Mouse (Mus musculus) granulocyte monocyte progenitor cell, adult 5-6 weeks (primary cell): ENCODE results near the gene S1pr4. TPM values are rescaled to one million over a fixed set of nuclear protein-coding genes. Genes with fewer than 3 reads are reported as not detected.

Experiments used
- ATAC-seq: replicated peaks from 2 replicates; pipeline ENCODE4 v1.8.0; 2016; ENCODE audit warnings: mild to moderate bottlenecking, moderate TSS enrichment, inconsistent platforms; ENCODE audit not compliant: poor library complexity, severe bottlenecking
- total RNA-seq, 2 experiments: library from RNA; stranded (forward) in 1 of 2; stranded (reverse) in 1 of 2; fragments of 200-712, 200-1000 nt in 1 of 2; fragments of >200 nt in 1 of 2; fragmentation: Nextera tagmentation in 1 of 2; gene quantifications; 2 replicates each; pipeline ENCODE4 v1.2.3; 2014 to 2017

The S1pr4 gene
- total RNA-seq, 2 experiments from 2014 or later = 7.0 to 7.8 TPM

DNA sequence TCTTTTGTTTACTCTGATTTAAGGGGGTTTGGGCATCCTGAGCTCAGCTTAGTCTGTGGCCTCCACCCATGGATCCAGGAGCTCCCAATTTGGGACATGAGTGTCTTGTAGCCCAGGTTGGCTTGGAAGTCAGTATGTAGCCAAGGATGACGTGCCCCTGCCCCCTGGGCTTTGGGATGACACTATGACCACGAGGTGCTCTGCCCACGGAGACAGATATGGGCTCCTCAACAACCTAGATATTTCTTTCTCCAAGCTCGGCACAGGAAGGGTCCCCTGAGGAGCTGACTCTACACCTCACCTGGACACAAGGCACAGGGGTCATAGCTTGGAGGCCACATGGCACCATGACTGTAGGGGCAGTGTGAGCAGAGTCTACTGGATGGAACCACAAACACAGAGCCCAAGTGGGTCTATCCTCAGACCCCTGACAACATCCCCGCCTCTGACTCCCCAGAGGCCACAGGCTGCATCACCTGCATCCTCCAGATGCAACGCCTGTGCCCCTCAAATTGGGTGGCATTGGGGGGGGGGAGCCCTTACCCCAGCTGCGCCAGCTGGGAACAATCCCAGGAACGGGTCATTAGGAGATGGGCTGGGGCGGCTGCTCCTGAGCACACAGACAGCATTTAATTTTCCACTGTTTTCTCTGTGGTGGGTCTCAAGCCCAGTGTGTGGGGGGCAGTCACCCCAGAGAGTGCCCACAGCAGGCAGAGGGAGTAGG is 49.1 kb downstream of the S1pr4 start:
- no peak for ATAC-seq

DNA sequence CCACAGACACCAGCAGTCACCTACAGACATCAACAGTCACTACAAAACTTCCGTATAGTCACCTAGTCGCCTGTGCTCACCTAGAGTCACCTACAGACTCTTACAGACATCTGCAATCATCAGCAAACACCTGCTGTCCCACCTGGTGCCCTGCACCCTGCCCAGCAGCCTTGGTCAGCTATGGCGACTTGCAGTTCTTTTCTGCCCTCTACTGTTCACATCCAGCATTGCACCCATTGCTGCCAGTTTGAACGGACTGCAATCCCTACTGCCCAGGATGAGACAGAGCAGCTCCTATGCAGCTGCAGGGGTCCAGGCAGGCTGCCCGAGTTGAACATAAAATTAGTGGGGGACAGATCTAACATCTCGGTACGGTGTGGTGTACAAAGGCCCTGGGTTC is 49.8 kb downstream of the S1pr4 start:
- ATAC-seq = peak; percentile 89

Other genes starting within 250 kb of the S1pr4 start
- gene Matk, start 247.2 kb downstream of the S1pr4 start, total RNA-seq (2014; fragmentation: Nextera tagmentation) = 16.8 and 35.6 TPM in 2 replicates
- gene Matk, start 247.2 kb downstream of the S1pr4 start, total RNA-seq (2017) = 39.1 and 43.9 TPM in 2 replicates
- gene Mrpl54, start 233.2 kb downstream of the S1pr4 start, total RNA-seq (2014; fragmentation: Nextera tagmentation) = 94.0 and 105 TPM in 2 replicates
- gene Mrpl54, start 233.2 kb downstream of the S1pr4 start, total RNA-seq (2017) = 161 and 185 TPM in 2 replicates
- 19.7 and 29.1 TPM in 2 replicates for gene Apba3, start 233.2 kb downstream of the S1pr4 start, total RNA-seq (2014; fragmentation: Nextera tagmentation)
- 14.2 and 19.9 TPM in 2 replicates for gene Apba3, start 233.2 kb downstream of the S1pr4 start, total RNA-seq (2017)
- gene Tjp3, start 208.6 kb downstream of the S1pr4 start, total RNA-seq (2014; fragmentation: Nextera tagmentation) = 1.0 and 8.4 TPM in 2 replicates
- 1.3 and 6.2 TPM in 2 replicates for gene Tjp3, start 208.6 kb downstream of the S1pr4 start, total RNA-seq (2017)
- 32.4 and 42.7 TPM in 2 replicates for gene Pip5k1c, start 207.2 kb downstream of the S1pr4 start, total RNA-seq (2014; fragmentation: Nextera tagmentation)
- gene Pip5k1c, start 207.2 kb downstream of the S1pr4 start, total RNA-seq (2017) = 24.7 and 32.7 TPM in 2 replicates
- gene Cactin, start 179.0 kb downstream of the S1pr4 start, total RNA-seq (2014; fragmentation: Nextera tagmentation) = 16.2 and 16.3 TPM in 2 replicates
- gene Cactin, start 179.0 kb downstream of the S1pr4 start, total RNA-seq (2017) = 19.4 and 26.5 TPM in 2 replicates
- not detected in 2 replicates for gene Tbxa2r, start 171.4 kb downstream of the S1pr4 start, total RNA-seq (2014; fragmentation: Nextera tagmentation)
- 0.09 TPM in 1 of 2 replicates, not detected in the other for gene Tbxa2r, start 171.4 kb downstream of the S1pr4 start, total RNA-seq (2017)
- not detected in 2 replicates for gene Gipc3, start 156.9 kb downstream of the S1pr4 start, total RNA-seq (2014; fragmentation: Nextera tagmentation)
- not detected in 2 replicates for gene Gipc3, start 156.9 kb downstream of the S1pr4 start, total RNA-seq (2017)
- 19.1 and 43.4 TPM in 2 replicates for gene Hmg20b, start 149.7 kb downstream of the S1pr4 start, total RNA-seq (2014; fragmentation: Nextera tagmentation)
- gene Hmg20b, start 149.7 kb downstream of the S1pr4 start, total RNA-seq (2017) = 29.8 and 35.5 TPM in 2 replicates
- gene Mfsd12, start 142.6 kb downstream of the S1pr4 start, total RNA-seq (2014; fragmentation: Nextera tagmentation) = 12.0 and 17.5 TPM in 2 replicates
- 10.8 and 11.5 TPM in 2 replicates for gene Mfsd12, start 142.6 kb downstream of the S1pr4 start, total RNA-seq (2017)
- gene 4930404N11Rik, start 134.3 kb downstream of the S1pr4 start, total RNA-seq (2014; fragmentation: Nextera tagmentation) = not detected in 2 replicates
- 0.10 and 0.26 TPM in 2 replicates for gene 4930404N11Rik, start 134.3 kb downstream of the S1pr4 start, total RNA-seq (2017)
- 14.8 and 17.0 TPM in 2 replicates for gene Fzr1, start 121.6 kb downstream of the S1pr4 start, total RNA-seq (2014; fragmentation: Nextera tagmentation)
- 13.5 and 15.3 TPM in 2 replicates for gene Fzr1, start 121.6 kb downstream of the S1pr4 start, total RNA-seq (2017)
- 12.2 and 34.9 TPM in 2 replicates for gene Dohh, start 115.7 kb downstream of the S1pr4 start, total RNA-seq (2014; fragmentation: Nextera tagmentation)
- 41.8 and 46.2 TPM in 2 replicates for gene Dohh, start 115.7 kb downstream of the S1pr4 start, total RNA-seq (2017)
- 4.0 TPM in 1 of 2 replicates, not detected in the other for gene Gm48551, start 115.7 kb downstream of the S1pr4 start, total RNA-seq (2014; fragmentation: Nextera tagmentation)
- 0.30 TPM in 1 of 2 replicates, not detected in the other for gene Gm48551, start 115.7 kb downstream of the S1pr4 start, total RNA-seq (2017)
- 2.2 TPM in 1 of 2 replicates, not detected in the other for gene Gm48552, start 111.1 kb downstream of the S1pr4 start, total RNA-seq (2014; fragmentation: Nextera tagmentation)
- gene Gm48552, start 111.1 kb downstream of the S1pr4 start, total RNA-seq (2017) = not detected in 2 replicates
- gene Smim24, start 107.1 kb downstream of the S1pr4 start, total RNA-seq (2014; fragmentation: Nextera tagmentation) = 37.5 and 43.6 TPM in 2 replicates
- 11.5 and 13.3 TPM in 2 replicates for gene Smim24, start 107.1 kb downstream of the S1pr4 start, total RNA-seq (2017)
- gene Nfic, start 44.5 kb downstream of the S1pr4 start, total RNA-seq (2014; fragmentation: Nextera tagmentation) = 39.6 and 41.7 TPM in 2 replicates
- 5.3 and 10.5 TPM in 2 replicates for gene Nfic, start 44.5 kb downstream of the S1pr4 start, total RNA-seq (2017)
- not detected in 2 replicates for gene Celf5, start 17.4 kb downstream of the S1pr4 start, total RNA-seq (2014; fragmentation: Nextera tagmentation)
- not detected in 2 replicates for gene Celf5, start 17.4 kb downstream of the S1pr4 start, total RNA-seq (2017)
- 124 and 140 TPM in 2 replicates for gene Ncln, start 3.7 kb downstream of the S1pr4 start, total RNA-seq (2014; fragmentation: Nextera tagmentation)
- gene Ncln, start 3.7 kb downstream of the S1pr4 start, total RNA-seq (2017) = 83.1 and 128 TPM in 2 replicates
- gene Gna15, start 24.1 kb upstream of the S1pr4 start, total RNA-seq (2014; fragmentation: Nextera tagmentation) = 30.0 and 31.7 TPM in 2 replicates
- 23.8 and 34.6 TPM in 2 replicates for gene Gna15, start 24.1 kb upstream of the S1pr4 start, total RNA-seq (2017)
- gene Gna11, start 45.1 kb upstream of the S1pr4 start, total RNA-seq (2014; fragmentation: Nextera tagmentation) = 17.0 and 25.7 TPM in 2 replicates
- 4.9 and 6.4 TPM in 2 replicates for gene Gna11, start 45.1 kb upstream of the S1pr4 start, total RNA-seq (2017)
- 216 and 220 TPM in 2 replicates for gene Aes, start 59.4 kb upstream of the S1pr4 start, total RNA-seq (2014; fragmentation: Nextera tagmentation)
- 151 and 250 TPM in 2 replicates for gene Aes, start 59.4 kb upstream of the S1pr4 start, total RNA-seq (2017)
- gene Tle2, start 74.4 kb upstream of the S1pr4 start, total RNA-seq (2014; fragmentation: Nextera tagmentation) = 4.4 and 5.0 TPM in 2 replicates
- 0.17 and 2.4 TPM in 2 replicates for gene Tle2, start 74.4 kb upstream of the S1pr4 start, total RNA-seq (2017)
- 22.2 and 26.0 TPM in 2 replicates for gene Tle6, start 100.9 kb upstream of the S1pr4 start, total RNA-seq (2014; fragmentation: Nextera tagmentation)
- gene Tle6, start 100.9 kb upstream of the S1pr4 start, total RNA-seq (2017) = 4.9 and 7.9 TPM in 2 replicates
- 3.7 and 4.4 TPM in 2 replicates for gene BC025920, start 106.1 kb upstream of the S1pr4 start, total RNA-seq (2014; fragmentation: Nextera tagmentation)
- 0.26 and 1.4 TPM in 2 replicates for gene BC025920, start 106.1 kb upstream of the S1pr4 start, total RNA-seq (2017)
- gene Sirt6, start 127.7 kb upstream of the S1pr4 start, total RNA-seq (2014; fragmentation: Nextera tagmentation) = 8.3 and 12.6 TPM in 2 replicates
- 5.3 and 6.2 TPM in 2 replicates for gene Sirt6, start 127.7 kb upstream of the S1pr4 start, total RNA-seq (2017)
- 7.6 and 9.2 TPM in 2 replicates for gene Ankrd24, start 128.4 kb upstream of the S1pr4 start, total RNA-seq (2014; fragmentation: Nextera tagmentation)
- 7.5 and 8.3 TPM in 2 replicates for gene Ankrd24, start 128.4 kb upstream of the S1pr4 start, total RNA-seq (2017)
- gene Gm10778, start 148.9 kb upstream of the S1pr4 start, total RNA-seq (2014; fragmentation: Nextera tagmentation) = 3.1 and 9.4 TPM in 2 replicates
- 4.2 and 6.1 TPM in 2 replicates for gene Gm10778, start 148.9 kb upstream of the S1pr4 start, total RNA-seq (2017)
- gene Zfp433, start 204.7 kb upstream of the S1pr4 start, total RNA-seq (2014; fragmentation: Nextera tagmentation) = 17.2 and 27.2 TPM in 2 replicates
- 12.3 and 21.7 TPM in 2 replicates for gene Zfp433, start 204.7 kb upstream of the S1pr4 start, total RNA-seq (2017)